Mouse (Mus musculus): ENCODE data around the gene Tln2.

The Tln2 gene

GRCm38 (mm10) chr9:67274296-67274695 lies 285.2 kb downstream of the Tln2 start:
- DNase-seq (ENCODE audit: low read depth), result no peak

- DNase-seq (ENCODE audit: low read depth), result no peak
Observed at GRCm38 (mm10) chr9:67273362-67273761, 286.1 kb downstream of the Tln2 start.

- no peak for DNase-seq (ENCODE audit: low read depth)
Observed at GRCm38 (mm10) chr9:67270734-67271133, 288.8 kb downstream of the Tln2 start.

- DNase-seq (ENCODE audit: low read depth), result no peak
Observed at GRCm38 (mm10) chr9:67270061-67270595, 289.4 kb downstream of the Tln2 start.

- no peak for DNase-seq (ENCODE audit: low read depth)
Observed at GRCm38 (mm10) chr9:67267276-67267990, 292.1 kb downstream of the Tln2 start.

GRCm38 (mm10) chr9:67265513-67265912 lies 294.0 kb downstream of the Tln2 start:
- DNase-seq (ENCODE audit: low read depth), result no peak

GRCm38 (mm10) chr9:67264896-67265295 lies 294.6 kb downstream of the Tln2 start:
- DNase-seq (ENCODE audit: low read depth), result no peak

GRCm38 (mm10) chr9:67260835-67261599 lies 298.5 kb downstream of the Tln2 start:
- DNase-seq (ENCODE audit: low read depth), result peak; percentile 46

GRCm38 (mm10) chr9:67250141-67250540 lies 309.4 kb downstream of the Tln2 start:
- no peak for DNase-seq (ENCODE audit: low read depth)

- DNase-seq (ENCODE audit: low read depth), result no peak
Observed at GRCm38 (mm10) chr9:67247365-67247950, 312.0 kb downstream of the Tln2 start.

GRCm38 (mm10) chr9:67245265-67245664 lies 314.2 kb downstream of the Tln2 start:
- no peak for DNase-seq (ENCODE audit: low read depth)

GRCm38 (mm10) chr9:67241683-67242082 lies 317.8 kb downstream of the Tln2 start:
- no peak for DNase-seq (ENCODE audit: low read depth)

GRCm38 (mm10) chr9:67240456-67240855 lies 319.0 kb downstream of the Tln2 start:
- no peak for DNase-seq (ENCODE audit: low read depth)

- DNase-seq (ENCODE audit: low read depth), result no peak
Observed at GRCm38 (mm10) chr9:67236987-67237386, 322.5 kb downstream of the Tln2 start.

GRCm38 (mm10) chr9:67235441-67236217 lies 323.9 kb downstream of the Tln2 start:
- no peak for DNase-seq (ENCODE audit: low read depth)

- no peak for DNase-seq (ENCODE audit: low read depth)
Observed at GRCm38 (mm10) chr9:67229033-67229432, 330.5 kb downstream of the Tln2 start.

GRCm38 (mm10) chr9:67220388-67220787 lies 339.1 kb downstream of the Tln2 start:
- peak; percentile 20 for DNase-seq (ENCODE audit: low read depth)

GRCm38 (mm10) chr9:67218001-67218400 lies 341.5 kb downstream of the Tln2 start:
- no peak for DNase-seq (ENCODE audit: low read depth)

- DNase-seq (ENCODE audit: low read depth), result no peak
Observed at GRCm38 (mm10) chr9:67214191-67214985, 345.1 kb downstream of the Tln2 start.

- peak; percentile 4 for DNase-seq (ENCODE audit: low read depth)
Observed at GRCm38 (mm10) chr9:67213275-67213674, 346.2 kb downstream of the Tln2 start.

- no peak for DNase-seq (ENCODE audit: low read depth)
Observed at GRCm38 (mm10) chr9:67211220-67211619, 348.3 kb downstream of the Tln2 start.

All from c-Kit-positive CD71-positive TER-119-negative erythroid progenitor cells, embryonic 14.5 days (primary cell).